Mouse (Mus musculus) MEL (cell line): Measurements from ENCODE around the gene Gm11099.

Experiments
- EP300 ChIP-seq, 2 experiments: IDR thresholded peaks; 2 replicates each; pipeline ENCODE4 v1.6.1; 2011; ENCODE audit warnings: improper control_type of control experiment in 2 of 2, low read length in 2 of 2, low read depth in 1 of 2, mild to moderate bottlenecking in 1 of 2
- POLR2A ChIP-seq, 2 experiments: IDR thresholded peaks; 2 replicates each; pipeline ENCODE4 v1.6.1; 2011 to 2012; ENCODE audit warnings: low read length in 2 of 2, mild to moderate bottlenecking in 2 of 2, control low read depth in 1 of 2, improper control_type of control experiment in 1 of 2, low read depth in 1 of 2, moderate library complexity in 1 of 2; ENCODE audit not compliant: control insufficient read depth in 1 of 2, insufficient read depth in 1 of 2, poor library complexity in 1 of 2

DNA sequence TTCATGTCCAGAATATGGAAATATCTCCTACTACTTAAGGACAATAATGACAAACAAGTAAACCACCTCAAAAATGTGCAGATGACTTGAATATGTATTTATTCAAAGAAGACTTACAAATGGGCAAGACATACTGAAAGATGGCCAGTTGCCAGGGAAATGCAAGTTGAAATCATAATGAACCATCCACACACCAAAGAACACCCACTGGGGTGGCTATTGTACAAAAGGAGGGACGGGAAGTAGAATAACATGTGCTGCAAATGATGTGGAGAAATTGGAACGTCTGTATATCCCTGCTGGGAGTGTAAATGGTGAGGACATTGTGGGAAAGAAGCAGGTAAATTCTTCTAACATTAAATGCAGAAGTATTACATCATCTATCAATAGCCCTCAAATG lies 46.3 kb upstream of the Gm11099 start:
- TF ChIP-seq POLR2A (IDR thresholded peaks at IDR 0.05; ENCODE audit: control insufficient read depth in 1 of 2, insufficient read depth in 1 of 2, low read depth in 1 of 2, low read length in 2 of 2, poor library complexity in 1 of 2) (no peak), EP300 (IDR thresholded peaks at IDR 0.05; ENCODE audit: low read depth in 1 of 2, low read length in 2 of 2) (no peak)
